Mouse (Mus musculus) spleen, postnatal 14 days (tissue): ENCODE measurements around the gene Ralgps1.
"Not testable (repeated sequence)": the region's sequence is repeated elsewhere in the genome, so short reads cannot be mapped to it uniquely, and the experiment has no call there.

ENCODE experiments used
- DNase-seq, 2 experiments: peaks; one replicate each; pipeline ENCODE4 v3.0.0; 2021 to 2022; ENCODE audit warnings: low spot score in 2 of 2

Ralgps1 gene

GRCm38 (mm10) chr2:33361139-33361716 lies 10.1 kb downstream of the Ralgps1 start:
- DNase-seq: no peak

DNA sequence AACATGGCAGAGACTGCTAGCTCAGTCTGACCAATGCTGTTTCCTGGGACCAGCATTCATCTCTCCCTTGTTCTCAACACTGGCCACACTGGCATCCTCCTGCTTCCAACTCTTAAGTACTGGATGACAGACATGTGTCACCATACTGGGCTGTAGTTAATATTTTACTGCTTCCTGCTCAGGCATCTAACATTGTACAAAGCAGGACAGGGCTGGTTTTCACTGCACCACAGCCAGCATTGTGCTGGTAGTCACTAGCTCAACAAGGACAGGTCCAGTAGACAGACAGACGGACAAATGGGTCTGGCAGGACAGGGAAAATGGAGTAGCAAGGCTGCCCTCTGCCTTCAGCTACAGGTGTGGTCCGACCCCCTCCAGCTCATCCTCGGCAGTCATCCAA lies 10.7 kb downstream of the Ralgps1 start:
- DNase-seq: no peak

DNA sequence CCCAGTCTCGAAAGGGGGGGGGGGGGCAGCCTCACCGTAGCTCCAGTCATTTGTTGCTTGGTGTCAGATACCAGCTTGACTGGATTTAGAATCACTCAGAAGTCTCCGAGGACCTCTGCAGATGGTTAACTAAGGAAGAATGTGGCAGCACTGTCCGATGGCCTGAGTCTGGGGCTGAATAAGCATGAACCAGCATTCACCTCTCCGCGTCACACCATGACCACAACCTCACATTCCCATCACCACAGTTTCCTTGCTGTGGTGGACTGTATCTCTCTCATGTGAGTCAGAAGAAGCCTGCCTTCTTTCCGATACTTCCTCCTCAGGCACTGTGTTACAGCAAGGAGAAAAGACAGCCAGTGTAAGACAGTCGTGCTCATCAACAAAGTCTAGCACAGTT lies 12.1 kb downstream of the Ralgps1 start:
- DNase-seq: no peak

- DNase-seq: no peak
These were observed 13.9 kb downstream of the Ralgps1 start for GRCm38 (mm10) chr2:33357250-33357838.

GRCm38 (mm10) chr2:33355558-33355957 lies 15.7 kb downstream of the Ralgps1 start:
- no peak for DNase-seq

GRCm38 (mm10) chr2:33353432-33353831 lies 17.9 kb downstream of the Ralgps1 start:
- no peak for DNase-seq

DNA sequence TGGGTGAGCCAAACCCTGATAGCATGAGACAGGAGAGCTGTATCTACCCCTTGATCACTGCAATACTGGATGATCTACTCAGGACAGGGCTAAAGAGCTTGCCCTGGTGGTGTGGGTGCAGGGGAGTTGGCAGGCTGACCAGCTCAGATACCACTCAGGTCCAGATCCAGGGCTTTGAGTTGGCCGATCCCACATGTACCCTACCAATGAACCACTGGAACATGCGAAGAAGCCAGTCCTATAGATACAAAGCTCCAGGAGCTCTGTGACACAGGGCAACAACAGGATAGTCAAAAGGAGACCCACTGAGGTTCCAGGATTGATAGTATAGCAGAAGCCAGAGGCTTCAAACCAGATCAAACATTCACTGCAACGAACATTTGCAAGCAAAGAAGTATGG lies 19.8 kb downstream of the Ralgps1 start:
- no peak for DNase-seq

- DNase-seq: no peak
These were observed 20.4 kb downstream of the Ralgps1 start for GRCm38 (mm10) chr2:33350921-33351320.

DNA sequence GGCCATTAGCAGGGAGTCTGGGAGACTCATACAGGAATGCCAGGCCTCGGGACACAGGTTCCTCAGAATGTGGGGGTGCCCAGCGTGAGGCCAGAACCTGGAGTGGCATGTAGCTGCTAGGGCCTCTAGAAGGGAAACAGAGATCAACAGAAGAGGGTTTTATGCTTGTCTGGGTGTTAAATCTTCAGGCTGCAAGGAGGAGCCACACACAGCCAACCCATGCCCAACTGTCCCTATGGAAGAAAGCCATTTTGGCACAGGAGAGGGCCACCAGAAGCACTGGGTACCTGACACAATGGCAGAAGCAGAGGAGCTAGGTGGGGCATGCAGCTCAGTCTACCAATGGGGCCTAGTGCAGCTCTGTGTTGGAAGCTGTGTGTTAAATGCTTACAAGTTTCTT lies 21.7 kb downstream of the Ralgps1 start:
- DNase-seq: no peak

- DNase-seq: peak; percentile 18 to 55
These were observed 22.2 kb downstream of the Ralgps1 start for GRCm38 (mm10) chr2:33349081-33349480.

- no peak for DNase-seq
These were observed 23.0 kb downstream of the Ralgps1 start for GRCm38 (mm10) chr2:33348260-33348659.

GRCm38 (mm10) chr2:33347607-33348006 lies 23.7 kb downstream of the Ralgps1 start:
- DNase-seq: peak in 1 of 2 experiments; percentile 41

DNA sequence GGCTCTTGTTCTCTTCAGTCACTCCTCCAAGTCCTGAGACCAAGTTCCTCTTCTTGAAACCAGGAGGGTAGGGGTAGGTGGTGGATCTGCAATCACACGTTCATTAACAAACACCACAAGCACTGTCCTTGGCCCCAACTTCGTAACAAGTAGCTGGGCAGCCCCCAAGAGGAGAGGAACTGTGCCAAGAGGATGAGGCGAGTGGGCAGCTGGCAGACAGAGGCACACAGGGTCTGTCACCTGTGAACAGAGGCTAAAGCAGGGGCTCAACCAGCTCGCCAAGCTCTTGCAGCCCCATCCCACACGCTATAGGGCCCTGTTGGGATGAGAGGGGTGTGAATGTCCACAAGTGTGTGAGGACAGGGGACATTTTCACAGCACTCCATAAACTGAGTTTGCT lies 24.5 kb downstream of the Ralgps1 start:
- DNase-seq: no peak

- no peak for DNase-seq
These were observed 25.3 kb downstream of the Ralgps1 start for GRCm38 (mm10) chr2:33345956-33346355.

DNA sequence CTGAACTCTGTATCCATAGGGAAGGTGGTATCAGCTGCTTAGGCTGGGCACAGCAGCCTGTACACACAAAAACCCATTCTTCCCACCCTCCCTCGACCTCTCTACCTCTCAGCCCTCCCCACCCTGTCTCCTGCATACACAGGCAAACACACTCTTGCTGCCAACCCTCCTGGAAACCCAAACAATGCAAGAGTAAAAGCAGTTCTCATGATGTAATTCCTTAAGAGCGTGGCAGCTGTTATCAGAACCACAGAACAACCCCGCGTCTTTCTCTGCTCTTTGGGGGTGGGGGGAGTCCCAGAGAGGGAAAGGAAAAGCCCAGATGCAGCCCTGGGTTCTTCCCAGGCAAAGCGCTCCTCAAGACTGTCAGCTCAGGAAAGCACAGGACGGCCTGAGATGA lies 25.8 kb downstream of the Ralgps1 start:
- no peak for DNase-seq

- DNase-seq: no peak
These were observed 27.9 kb downstream of the Ralgps1 start for GRCm38 (mm10) chr2:33343413-33343812.

DNA sequence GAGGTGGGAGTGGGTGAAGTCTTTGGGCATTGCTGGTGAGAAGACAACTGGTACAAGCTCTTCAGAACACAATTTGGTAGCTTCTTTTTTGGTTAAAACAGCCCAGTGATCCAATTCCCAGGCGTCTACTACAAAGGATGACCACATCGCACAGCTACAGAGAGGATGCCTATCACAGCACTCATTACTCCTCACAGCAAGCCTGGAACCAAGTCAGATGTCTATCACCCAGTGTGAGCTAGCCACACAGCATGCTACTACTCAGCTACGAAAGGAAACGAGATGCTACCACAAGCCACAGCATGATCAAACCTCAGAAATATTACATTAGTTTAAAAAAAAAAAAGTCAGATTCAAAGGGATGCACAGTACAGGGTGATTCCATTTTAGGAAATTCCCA lies 29.1 kb downstream of the Ralgps1 start:
- no peak for DNase-seq

DNA sequence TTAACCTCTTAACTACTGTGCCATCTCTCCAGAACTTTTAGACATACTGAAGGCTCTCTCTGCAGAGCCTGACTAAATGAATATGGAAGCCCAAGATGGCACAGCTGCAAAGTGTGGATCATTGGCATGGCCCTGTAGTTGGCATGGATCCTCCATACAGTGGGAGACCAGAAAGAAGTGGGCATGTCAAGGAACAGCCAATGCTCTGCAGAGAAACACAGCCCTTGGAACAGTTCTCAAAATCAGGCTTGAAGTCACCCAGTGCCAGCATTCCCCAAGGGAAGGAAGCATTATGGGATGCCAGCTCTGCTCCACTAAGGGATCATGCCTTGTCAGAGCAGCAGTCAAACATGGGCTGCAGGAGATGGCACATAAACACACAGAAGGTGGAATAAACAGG lies 35.5 kb downstream of the Ralgps1 start:
- no peak for DNase-seq

DNA sequence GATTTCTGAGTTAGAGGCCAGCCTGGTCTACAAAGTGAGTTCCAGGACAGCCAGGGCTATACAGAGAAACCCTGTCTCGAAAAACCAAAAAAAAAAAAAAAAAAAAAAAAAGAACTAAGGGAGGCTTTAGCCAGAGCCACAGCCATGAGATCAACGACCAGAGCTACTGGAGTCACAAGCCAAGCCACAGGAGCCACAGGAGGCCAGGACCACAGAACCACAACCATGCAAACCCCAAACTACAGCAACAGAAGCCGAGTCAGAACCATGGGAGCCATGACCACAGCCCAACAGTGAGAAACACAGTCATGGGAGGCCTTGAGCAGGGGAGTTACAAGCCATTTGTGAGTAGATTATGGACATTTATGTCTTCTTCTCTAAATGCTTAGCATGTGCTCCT lies 41.7 kb downstream of the Ralgps1 start:
- no peak for DNase-seq

- DNase-seq: peak; percentile 16 to 31
These were observed 42.3 kb downstream of the Ralgps1 start for GRCm38 (mm10) chr2:33328941-33329340.

GRCm38 (mm10) chr2:33325359-33325758 lies 45.9 kb downstream of the Ralgps1 start:
- no peak for DNase-seq

- no peak for DNase-seq
These were observed 47.3 kb downstream of the Ralgps1 start for GRCm38 (mm10) chr2:33323799-33324595.

GRCm38 (mm10) chr2:33323043-33323625 lies 48.2 kb downstream of the Ralgps1 start:
- DNase-seq: not testable (repeated sequence)
